Mouse (Mus musculus) ES-E14 (cell line): ENCODE results near the gene Phf21a. TPM values are rescaled to one million over a fixed set of nuclear protein-coding genes. Genes with fewer than 3 reads are reported as not detected.

Source experiments
- DNase-seq: peaks from one replicate; pipeline ENCODE4 v3.0.0-alpha.2; 2013; ENCODE audit warnings: low read depth, low spot score
- H3K27ac ChIP-seq: 2 replicates; pipeline ENCODE4 v1.5.1; 2012; ENCODE audit warnings: low read depth, mild to moderate bottlenecking, low read length, moderate library complexity, mixed read lengths; ENCODE audit not compliant: poor library complexity, insufficient read depth, severe bottlenecking
- H3K36me3 ChIP-seq: 2 replicates; pipeline ENCODE4 v1.6.1; 2012; ENCODE audit warnings: mild to moderate bottlenecking, low read length, moderate library complexity, mixed read lengths; ENCODE audit not compliant: control insufficient read depth, poor library complexity, insufficient read depth, severe bottlenecking
- H3K4me1 ChIP-seq, 2 experiments: fragments of 150-350 bp in 1 of 2; sonication (generic) in 1 of 2; 2 replicates each; pipeline ENCODE4 v1.6.1; 2012; ENCODE audit warnings: low read length in 2 of 2, mild to moderate bottlenecking in 1 of 2, mixed read lengths in 1 of 2; ENCODE audit not compliant: control insufficient read depth in 2 of 2, insufficient read depth in 2 of 2, poor library complexity in 1 of 2
- H3K4me3 ChIP-seq, 2 experiments: fragments of 150-350 bp in 1 of 2; sonication (generic) in 1 of 2; 2 replicates each; pipeline ENCODE4 v1.5.1; 2012; ENCODE audit warnings: low read length in 2 of 2, low read depth in 1 of 2, mild to moderate bottlenecking in 1 of 2, mixed read lengths in 1 of 2; ENCODE audit not compliant: insufficient read depth in 1 of 2, poor library complexity in 1 of 2, severe bottlenecking in 1 of 2
- H3K9ac ChIP-seq: 2 replicates; pipeline ENCODE4 v1.6.1; 2012; ENCODE audit warnings: low read depth, mild to moderate bottlenecking, low read length, mixed read lengths; ENCODE audit not compliant: poor library complexity, insufficient read depth, severe bottlenecking
- H3K9me3 ChIP-seq: fragments of 150-350 bp; sonication (generic); 2 replicates; pipeline ENCODE4 v1.6.1; 2012; ENCODE audit warnings: low read depth, mild to moderate bottlenecking, low read length; ENCODE audit not compliant: control insufficient read depth, insufficient read depth
- CHD2 ChIP-seq: IDR thresholded peaks from 2 replicates; pipeline ENCODE4 v1.6.1; 2014; ENCODE audit warnings: mild to moderate bottlenecking, low read depth, low read length, inconsistent platforms
- HCFC1 ChIP-seq: IDR thresholded peaks from 2 replicates; pipeline ENCODE4 v1.6.1; 2012; ENCODE audit warnings: low read length, inconsistent platforms, borderline replicate concordance; ENCODE audit not compliant: insufficient read depth
- MAFK ChIP-seq: IDR thresholded peaks from 2 replicates; pipeline ENCODE4 v1.6.1; 2014; ENCODE audit warnings: mild to moderate bottlenecking, low read depth, low read length, inconsistent platforms; ENCODE audit not compliant: insufficient read depth
- ZC3H11A ChIP-seq: IDR thresholded peaks from 2 replicates; pipeline ENCODE4 v1.6.1; 2012; ENCODE audit warnings: low read depth, mild to moderate bottlenecking, inconsistent platforms, low read length, borderline replicate concordance
- ZNF384 ChIP-seq: IDR thresholded peaks from 2 replicates; pipeline ENCODE4 v1.6.1; 2012; ENCODE audit warnings: low read depth, low read length, inconsistent platforms
- in situ Hi-C, 2 experiments: fragments of 600-800 bp; cut with MboI; formaldehyde crosslinking; loops; one replicate each; pipeline ENCODE4 v1.15.1; 2025; ENCODE audit warnings: low sequenced_read_pairs in 2 of 2, inconsistent platforms in 1 of 2; ENCODE audit not compliant: unreplicated experiment in 2 of 2
- total RNA-seq: library from RNA; depleted of rRNA; stranded (reverse); fragments of 300-350 nt; gene quantifications from 2 replicates; pipeline ENCODE4 v1.2.3, GENCODE M21; 2012

The Phf21a gene
- total RNA-seq, 1 experiment = 23.5 TPM

DNA sequence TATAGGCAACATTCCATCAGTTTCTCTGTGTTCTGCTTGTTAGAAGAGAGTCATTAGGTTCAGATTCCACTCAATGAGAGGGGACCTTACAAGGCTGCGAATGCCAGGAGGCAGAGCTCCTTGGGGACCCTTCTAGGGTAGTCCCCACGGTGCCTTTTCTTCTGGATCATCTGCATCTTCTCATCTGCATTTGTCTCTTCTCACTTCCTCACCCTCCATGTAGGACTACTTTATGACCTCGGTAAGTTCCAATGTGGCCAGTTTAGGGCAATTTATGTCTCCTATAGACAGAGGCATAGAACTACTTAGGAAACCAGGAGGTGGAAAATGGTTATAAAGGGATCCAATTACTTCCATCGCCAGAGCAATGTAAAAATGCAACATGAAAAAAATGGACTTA lies 21.8 kb upstream of the Phf21a start:
- TF ChIP-seq CHD2 (no peak), ZNF384 (no peak), HCFC1 (no peak)
- in situ Hi-C loops = no loop called here
- Histone ChIP-seq H3K4me1 (peaks cover 0 to 5% of the 10 kb centered on the region in 2 experiments; a peak in 1 of 4 replicates), H3K27ac (no peak overlapping the region), H3K4me3 (no peak overlapping the region), H3K9me3 (no peaks in the 10 kb centered on the region), H3K36me3 (no peaks in the 10 kb centered on the region), H3K9ac (no peak overlapping the region)
- no peak for DNase-seq

DNA sequence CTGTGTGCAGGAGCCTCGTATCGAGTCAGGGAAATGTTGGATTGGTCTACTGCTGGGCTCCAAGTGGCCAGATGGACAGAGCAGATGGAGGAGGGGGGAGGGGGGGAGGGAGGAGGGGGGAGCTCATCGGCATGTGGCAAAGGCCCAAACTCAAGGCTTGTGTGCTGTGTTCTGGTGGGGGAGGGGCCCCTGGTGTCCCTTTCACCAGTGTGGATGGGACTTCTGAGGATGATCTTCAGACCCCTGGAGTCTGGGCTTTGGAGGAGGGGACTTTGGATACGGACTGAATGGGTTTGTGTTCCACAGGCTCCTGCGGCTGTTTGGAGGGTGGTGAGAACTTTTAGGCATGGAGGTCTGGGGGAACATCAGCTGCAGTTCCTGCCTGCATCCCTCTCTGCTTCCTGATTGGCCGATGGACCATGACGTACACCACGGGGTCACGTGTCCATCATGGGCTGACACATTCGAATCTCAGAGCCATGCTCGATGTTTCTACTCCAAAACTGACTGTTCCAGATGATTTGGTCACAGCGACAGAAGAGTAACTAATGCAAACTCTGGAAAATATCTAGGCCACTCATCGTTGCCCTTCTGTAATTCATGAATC lies 16.7 kb upstream of the Phf21a start:
- Histone ChIP-seq H3K9me3 (no peaks in the 10 kb centered on the region), H3K9ac (no peak overlapping the region), H3K4me1 (no peaks in the 10 kb centered on the region; a peak in 1 of 4 replicates), H3K4me3 (no peak overlapping the region), H3K36me3 (no peaks in the 10 kb centered on the region), H3K27ac (no peak overlapping the region)
- no peak for DNase-seq
- TF ChIP-seq HCFC1 = no peak
- TF ChIP-seq ZNF384 = no peak
- TF ChIP-seq CHD2 = no peak
- TF ChIP-seq ZC3H11A = no peak
- in situ Hi-C loops = no loop called here

DNA sequence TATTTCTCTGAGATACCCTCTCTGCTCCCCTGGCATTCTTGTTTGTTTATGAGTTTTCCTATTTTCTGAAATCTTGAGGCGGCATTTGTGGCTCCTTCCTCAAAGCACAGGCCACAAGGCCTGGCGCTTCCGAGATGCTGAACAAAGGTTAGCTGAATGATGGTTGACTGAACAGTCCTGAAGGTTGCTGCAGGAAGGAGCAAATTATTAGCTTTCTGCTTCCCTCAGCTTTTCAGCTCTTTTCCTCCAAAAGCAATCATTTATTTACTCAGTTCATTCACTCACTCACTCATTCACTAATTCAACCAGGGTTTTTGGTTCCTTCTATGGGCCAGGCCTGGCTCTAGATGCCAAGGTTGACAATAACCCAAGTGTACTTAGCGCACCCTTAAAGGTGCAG lies 10.7 kb upstream of the Phf21a start:
- DNase-seq = no peak
- in situ Hi-C loops = no loop called here
- TF ChIP-seq CHD2 (no peak), HCFC1 (no peak), ZC3H11A (no peak), ZNF384 (no peak), MAFK (no peak)
- no peak overlapping the region for H3K27ac ChIP-seq
- no peak overlapping the region for H3K9ac ChIP-seq
- H3K4me1 ChIP-seq = no peaks in the 10 kb centered on the region
- H3K9me3 ChIP-seq = no peaks in the 10 kb centered on the region
- no peak overlapping the region for H3K4me3 ChIP-seq
- no peaks in the 10 kb centered on the region for H3K36me3 ChIP-seq

DNA sequence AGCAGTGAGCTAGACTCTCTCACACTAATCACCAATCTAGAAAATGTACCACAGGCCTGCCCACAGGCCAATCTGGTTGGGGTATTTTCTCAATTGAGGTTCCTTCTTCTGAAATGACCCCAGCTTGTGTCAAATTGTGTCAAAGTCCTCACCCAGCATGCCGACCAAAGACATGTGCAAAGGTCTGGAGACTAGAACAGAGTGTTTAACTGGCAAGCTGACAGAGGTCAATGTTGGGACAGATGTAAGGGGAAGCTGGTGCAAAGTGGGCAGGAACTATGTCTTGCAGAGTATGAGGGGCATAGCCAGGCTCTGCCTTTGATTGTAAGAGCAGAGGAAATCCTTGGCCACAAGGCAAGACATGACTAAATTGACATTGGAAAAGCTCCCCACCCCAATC lies 7.2 kb upstream of the Phf21a start:
- TF ChIP-seq ZNF384 = no peak
- no peak for TF ChIP-seq ZC3H11A
- TF ChIP-seq HCFC1 = no peak
- TF ChIP-seq MAFK = no peak
- no peak for TF ChIP-seq CHD2
- Histone ChIP-seq H3K4me1 (no peaks in the 10 kb centered on the region), H3K4me3 (no peak overlapping the region), H3K27ac (no peak overlapping the region), H3K36me3 (no peaks in the 10 kb centered on the region), H3K9me3 (no peaks in the 10 kb centered on the region), H3K9ac (no peak overlapping the region)
- DNase-seq = no peak
- in situ Hi-C loops = no loop called here

DNA sequence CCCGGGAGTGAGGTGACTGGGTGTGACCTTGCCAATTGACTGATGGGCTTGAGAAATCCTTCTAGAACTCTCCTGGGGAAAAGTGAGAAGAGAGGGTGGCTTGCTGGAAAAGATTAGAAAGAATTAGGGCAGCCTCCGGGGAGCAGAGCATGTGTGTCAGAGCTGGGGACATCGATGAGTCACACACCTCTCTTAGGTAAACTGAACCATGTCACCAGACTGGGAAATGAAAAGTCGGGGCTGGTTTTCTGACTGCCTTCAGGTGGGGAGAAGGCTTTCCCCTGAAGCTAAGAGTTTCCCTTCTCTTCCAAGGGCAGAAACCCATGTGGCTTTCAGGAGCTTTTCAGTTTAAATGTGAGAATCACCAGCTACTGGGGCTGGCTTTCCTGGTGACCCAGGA lies 5.9 kb upstream of the Phf21a start:
- no peak for TF ChIP-seq CHD2
- TF ChIP-seq ZNF384 = no peak
- TF ChIP-seq HCFC1 = no peak
- no peak for TF ChIP-seq ZC3H11A
- TF ChIP-seq MAFK = no peak
- H3K36me3 ChIP-seq = no peaks in the 10 kb centered on the region
- H3K27ac ChIP-seq = no peak overlapping the region
- H3K4me1 ChIP-seq = no peaks in the 10 kb centered on the region
- H3K9me3 ChIP-seq = no peaks in the 10 kb centered on the region
- H3K4me3 ChIP-seq = no peak overlapping the region
- H3K9ac ChIP-seq = no peak overlapping the region
- in situ Hi-C loops = no loop called here
- no peak for DNase-seq
